Mouse (Mus musculus): ENCODE measurements around the gene Erc1.
"Not testable (repeated sequence)": the region's sequence is repeated elsewhere in the genome, so short reads cannot be mapped to it uniquely, and the experiment has no call there.

The Erc1 gene

DNA sequence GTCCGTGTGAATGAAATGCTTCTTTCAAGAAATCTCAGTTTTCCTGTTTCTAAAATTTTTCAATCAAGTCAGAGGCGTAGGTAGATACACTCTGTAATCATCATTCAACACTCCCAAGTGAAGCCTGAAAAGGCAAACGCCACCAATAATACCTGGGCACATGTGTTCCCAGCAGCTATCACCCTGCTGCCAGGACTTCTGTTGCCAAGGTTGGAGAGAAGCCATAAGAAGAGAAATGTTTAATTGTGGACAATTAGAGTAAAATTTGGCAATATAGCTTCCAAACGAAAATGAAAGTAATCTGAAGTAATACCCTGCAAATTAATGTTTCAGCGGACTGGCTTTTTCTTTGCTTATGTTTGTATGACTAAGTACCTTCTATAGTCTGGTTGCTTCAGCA lies 140.1 kb downstream of the Erc1 start:
- no peak for DNase-seq

DNA sequence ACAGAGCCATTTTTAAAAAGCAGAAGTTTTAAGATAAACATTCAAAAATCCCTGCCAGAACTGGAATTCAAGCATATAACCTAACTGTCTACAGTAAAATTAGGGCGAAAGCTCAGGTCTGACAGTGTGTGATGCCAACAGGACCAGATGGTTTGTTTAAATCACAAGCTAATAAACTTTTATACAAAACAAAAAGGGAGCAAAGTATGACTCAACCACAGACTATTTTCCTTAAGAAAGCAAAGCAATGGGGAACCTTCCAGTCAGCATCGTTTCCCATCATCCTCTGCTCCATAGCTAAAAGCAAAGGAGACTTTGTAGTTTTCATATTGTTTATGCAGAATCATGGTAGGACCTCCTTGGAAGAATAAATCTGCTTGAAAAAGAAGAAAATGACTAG lies 143.1 kb downstream of the Erc1 start:
- no peak for DNase-seq

- no peak for DNase-seq
Observed at GRCm38 (mm10) chr6:119692754-119693153, 155.2 kb downstream of the Erc1 start.

GRCm38 (mm10) chr6:119686470-119686869 lies 161.5 kb downstream of the Erc1 start:
- no peak for DNase-seq

DNA sequence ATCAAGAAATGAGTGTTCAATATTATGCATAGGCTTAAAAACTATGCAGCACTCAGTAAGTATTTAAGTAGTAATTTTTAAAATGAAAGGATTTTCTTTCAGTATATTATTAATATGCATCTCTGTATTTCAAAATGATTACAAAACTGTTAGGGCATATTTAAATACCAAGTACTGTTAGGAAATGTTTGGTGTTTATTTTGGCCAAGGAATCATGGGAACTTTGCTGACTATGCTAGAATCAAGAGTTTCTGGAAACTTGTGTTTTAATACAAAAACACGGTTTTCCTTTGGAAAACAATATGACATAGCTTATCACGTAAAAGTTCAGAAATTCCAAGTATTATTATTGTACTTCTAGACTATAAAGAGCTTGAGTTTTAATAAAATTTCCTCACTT lies 167.2 kb downstream of the Erc1 start:
- no peak for DNase-seq

- DNase-seq, result no peak
Observed at GRCm38 (mm10) chr6:119674811-119675209, 173.2 kb downstream of the Erc1 start.

DNA sequence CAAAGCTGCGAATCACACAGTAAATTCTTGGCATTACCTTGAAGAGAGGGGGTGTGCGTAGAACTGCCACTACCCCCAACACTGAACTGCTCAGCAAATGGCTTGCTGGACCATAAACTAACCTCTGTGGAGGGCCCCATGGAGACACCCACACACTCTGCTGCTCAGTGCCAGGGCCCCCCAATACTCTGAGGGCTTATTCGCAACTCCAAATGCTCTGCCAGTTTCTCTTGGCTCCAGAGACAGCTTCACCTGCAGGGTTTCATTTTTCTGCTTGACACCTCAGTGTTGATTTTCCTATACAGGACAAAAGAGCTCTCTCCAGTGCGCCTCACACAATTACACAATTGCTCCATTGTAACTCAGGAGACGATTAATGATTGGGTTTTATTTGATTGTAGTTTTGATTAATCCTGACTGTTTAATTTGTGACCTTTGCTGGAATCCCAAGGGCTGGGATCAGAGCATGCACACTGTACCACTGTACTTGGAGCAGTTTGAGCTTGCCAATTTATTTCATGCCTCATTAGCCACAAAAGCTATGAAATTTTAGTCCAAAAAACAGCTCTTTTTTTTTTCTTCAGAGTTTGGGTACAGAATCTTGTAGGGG lies 173.7 kb downstream of the Erc1 start:
- DNase-seq, result no peak

GRCm38 (mm10) chr6:119669746-119670145 lies 178.2 kb downstream of the Erc1 start:
- no peak for DNase-seq

DNA sequence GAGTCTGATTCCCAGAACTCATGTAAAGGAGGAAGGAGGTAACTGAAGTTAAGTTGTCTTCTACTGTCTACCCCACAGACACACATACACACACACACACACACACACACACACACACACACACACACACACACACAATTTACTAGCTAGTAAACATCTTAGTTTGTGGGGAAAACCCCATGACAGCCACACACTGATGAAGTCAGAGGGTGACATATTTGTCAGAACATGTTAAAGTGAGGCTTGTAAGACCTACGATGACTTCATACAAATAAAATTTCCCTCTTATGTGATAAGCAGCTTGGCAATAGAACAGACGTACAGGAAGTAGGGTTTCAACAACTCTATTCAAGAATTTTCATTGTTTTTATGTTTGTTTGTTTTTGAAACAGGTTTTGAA lies 185.0 kb downstream of the Erc1 start:
- DNase-seq, result no peak

- DNase-seq, result no peak
Observed at GRCm38 (mm10) chr6:119661081-119661493, 186.9 kb downstream of the Erc1 start.

DNA sequence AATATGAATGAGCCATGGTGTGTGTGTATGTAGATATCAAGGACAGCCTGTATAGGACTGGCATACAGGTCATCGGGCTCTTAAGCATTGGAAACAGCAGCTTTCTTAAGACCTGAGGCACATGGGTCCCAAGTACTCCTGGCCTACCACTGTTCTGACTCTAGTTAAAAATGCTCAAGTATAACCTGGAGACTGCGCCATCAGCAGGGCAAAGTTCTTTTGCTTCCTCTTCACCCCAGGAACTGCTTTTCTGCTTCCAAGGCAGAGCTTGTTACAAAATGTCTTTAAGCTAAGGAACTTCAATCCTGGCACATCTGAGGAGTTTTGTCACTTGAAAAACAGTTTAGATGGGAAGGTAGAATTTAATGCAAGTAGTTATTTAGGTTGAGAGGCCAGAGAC lies 189.5 kb downstream of the Erc1 start:
- no peak for DNase-seq

DNA sequence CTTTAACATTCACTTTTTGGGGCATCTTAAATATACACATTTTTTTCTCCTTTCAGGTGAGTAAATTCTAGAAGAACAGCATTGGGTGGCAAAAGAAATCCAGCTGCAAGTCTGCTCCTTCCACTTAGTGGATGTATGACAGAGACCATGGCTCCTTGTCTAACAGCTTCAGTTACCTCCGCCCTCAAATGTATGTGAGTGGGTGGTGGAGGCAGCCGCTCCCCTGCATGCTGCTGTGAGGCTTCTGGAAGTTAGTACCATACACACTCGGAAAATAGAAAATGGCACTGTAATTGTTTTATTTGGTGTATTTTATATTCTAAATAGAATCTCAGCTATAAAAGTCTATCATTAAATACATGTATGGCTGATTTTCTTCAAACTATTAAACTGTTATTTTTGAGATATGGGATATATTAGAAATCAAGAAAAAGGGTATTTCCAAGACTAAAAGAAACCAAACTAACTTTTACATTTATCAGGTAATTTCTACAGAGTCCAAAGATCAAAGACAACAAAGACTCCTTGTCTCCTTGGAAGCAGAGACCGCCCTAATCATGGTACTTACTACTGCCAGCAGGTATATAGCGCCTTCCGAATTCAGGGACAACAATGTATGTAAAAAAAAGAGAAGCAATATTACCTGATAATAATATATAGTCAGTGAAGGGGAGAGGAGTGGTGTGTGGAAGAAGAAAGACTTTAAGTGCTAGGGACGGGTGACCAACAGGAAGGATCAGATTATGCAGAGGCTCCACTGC lies 190.4 kb downstream of the Erc1 start:
- no peak for DNase-seq

- not testable (repeated sequence) for DNase-seq
Observed at GRCm38 (mm10) chr6:119654777-119655176, 193.2 kb downstream of the Erc1 start.

GRCm38 (mm10) chr6:119643880-119644460 lies 204.0 kb downstream of the Erc1 start:
- DNase-seq, result no peak

- no peak for DNase-seq
Observed at GRCm38 (mm10) chr6:119643178-119643728, 204.7 kb downstream of the Erc1 start.

DNA sequence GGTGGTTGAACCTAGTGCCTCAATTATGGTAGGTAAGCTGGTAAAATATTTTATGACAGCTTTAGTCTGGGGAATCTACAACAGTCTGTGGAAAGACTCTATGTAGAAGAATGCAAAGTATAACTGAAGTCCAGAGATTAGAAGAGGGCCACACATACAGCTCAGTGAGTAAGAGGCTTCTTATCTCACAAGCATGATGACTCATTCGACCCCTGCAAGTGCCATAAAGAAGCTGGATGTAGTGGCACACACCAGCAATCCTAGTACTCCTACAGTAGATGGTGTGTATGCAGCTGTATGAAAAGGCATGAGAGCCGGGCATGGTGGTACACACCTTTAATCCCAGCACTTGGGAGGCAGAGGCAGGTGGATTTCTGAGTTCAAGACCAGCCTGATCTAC lies 205.2 kb downstream of the Erc1 start:
- no peak for DNase-seq

DNA sequence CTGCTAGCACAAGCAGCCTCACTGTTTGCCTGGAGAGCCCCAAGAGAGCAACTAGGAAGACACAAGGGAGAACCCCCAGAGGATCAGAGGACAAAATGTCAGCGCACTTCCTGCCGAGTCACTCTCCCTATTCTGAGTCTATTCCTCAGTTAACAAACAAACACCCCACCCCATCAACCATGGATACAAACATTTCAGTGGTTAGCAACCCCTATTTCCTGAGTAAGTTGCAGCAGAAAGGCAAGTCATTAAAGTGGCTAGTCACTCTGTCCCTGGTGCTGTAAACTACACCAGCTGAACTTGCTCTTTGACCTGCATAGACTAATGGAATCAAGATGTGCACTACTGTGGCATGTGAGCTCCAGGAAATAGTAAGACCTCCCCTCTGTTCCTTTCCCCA lies 212.3 kb downstream of the Erc1 start:
- no peak for DNase-seq

DNA sequence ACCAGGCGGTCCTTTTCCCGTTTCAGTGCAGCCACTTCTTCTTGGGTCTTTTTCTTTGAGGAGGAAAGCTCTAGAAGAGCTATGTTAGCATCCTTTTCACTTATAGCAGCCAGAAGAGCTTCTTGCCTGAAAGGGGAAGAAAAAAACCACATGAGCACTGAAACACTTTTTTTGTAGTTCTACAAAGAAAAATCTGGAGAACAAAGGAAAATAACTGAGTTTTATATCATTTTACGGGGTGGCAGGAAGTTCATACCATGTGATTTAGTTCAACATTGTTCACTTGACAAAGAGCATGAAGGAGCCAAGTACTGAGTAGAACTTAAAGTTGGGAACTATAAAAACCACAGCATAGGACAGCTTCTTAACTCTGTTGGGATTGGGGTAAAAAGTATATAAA lies 217.3 kb downstream of the Erc1 start:
- DNase-seq, result no peak

DNA sequence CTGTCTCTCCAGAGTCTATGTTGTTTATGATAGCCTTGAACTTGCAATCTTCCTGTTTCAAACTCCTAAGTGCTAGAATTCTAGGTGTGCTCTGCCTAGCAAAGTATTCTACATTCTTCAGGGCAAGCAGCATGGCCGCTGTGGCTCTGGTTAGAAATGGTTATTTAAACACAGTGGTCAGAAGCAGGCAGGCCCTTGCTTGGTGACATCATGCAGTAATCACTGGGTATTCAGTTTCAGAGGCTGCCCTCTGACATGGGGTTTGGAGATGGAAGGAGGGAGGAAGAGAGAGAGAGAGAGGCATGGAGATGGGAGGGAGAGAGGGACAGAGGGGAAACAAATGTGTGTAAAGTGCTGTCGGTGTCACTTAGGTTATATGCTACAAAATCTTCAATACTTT lies 246.6 kb downstream of the Erc1 start:
- DNase-seq, result no peak

- no peak for DNase-seq
Observed at GRCm38 (mm10) chr6:119595440-119595839, 252.5 kb downstream of the Erc1 start.

GRCm38 (mm10) chr6:119590872-119591271 lies 257.1 kb downstream of the Erc1 start:
- DNase-seq, result no peak

GRCm38 (mm10) chr6:119587897-119588296 lies 260.1 kb downstream of the Erc1 start:
- no peak for DNase-seq

GRCm38 (mm10) chr6:119587454-119587853 lies 260.5 kb downstream of the Erc1 start:
- no peak for DNase-seq

Data from liver (tissue).